Mouse (Mus musculus) neural tube, embryonic 10.5 days (tissue): Measurements from ENCODE around the gene Fam221b.

Experiments used
- DNase-seq: peaks from one replicate; pipeline ENCODE4 v3.0.0-alpha.2; 2017; ENCODE audit warnings: low spot score; ENCODE audit errors: extremely low spot score

Fam221b gene

DNA sequence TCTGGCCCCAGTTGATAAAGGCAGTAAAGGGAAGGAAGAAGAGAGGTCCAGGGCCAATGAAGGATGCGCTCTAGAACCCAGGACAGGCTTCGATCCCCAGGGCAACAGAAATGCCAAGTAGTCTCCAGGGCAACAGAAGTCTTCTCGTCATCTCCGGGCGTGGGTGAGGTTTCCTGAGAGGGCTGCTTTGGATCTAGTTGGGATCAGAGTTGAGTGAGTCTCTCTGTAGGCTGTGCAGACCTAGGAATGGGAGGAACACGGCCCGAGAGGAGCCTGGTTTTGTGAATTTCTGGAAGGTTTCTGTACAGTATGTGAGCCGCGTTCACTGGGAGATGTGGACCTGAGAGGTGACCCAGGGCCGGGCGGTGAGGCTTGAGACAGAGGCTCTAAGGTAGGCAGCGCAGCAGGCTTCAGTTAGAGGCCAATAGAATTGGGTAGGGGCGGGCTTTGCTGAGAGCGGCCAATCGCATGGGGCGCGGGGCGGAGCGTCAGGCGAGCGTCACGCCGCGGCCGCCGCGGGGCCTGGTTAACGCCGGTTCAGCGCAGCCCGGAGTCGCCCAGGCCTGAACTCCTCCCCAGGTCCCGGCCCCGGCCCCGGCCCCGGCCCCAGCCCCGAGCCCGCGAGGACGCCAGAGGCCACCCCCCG is at the start of gene Fam221b, which contains the start of gene Tmem8b:
Gene Fam221b, minus strand, starts transcription at position 364 of the 646 bp plus-strand sequence.
Gene Tmem8b, plus strand, starts transcription at position 190 of the 646 bp plus-strand sequence.
- DNase-seq, result peak; percentile 92

DNA sequence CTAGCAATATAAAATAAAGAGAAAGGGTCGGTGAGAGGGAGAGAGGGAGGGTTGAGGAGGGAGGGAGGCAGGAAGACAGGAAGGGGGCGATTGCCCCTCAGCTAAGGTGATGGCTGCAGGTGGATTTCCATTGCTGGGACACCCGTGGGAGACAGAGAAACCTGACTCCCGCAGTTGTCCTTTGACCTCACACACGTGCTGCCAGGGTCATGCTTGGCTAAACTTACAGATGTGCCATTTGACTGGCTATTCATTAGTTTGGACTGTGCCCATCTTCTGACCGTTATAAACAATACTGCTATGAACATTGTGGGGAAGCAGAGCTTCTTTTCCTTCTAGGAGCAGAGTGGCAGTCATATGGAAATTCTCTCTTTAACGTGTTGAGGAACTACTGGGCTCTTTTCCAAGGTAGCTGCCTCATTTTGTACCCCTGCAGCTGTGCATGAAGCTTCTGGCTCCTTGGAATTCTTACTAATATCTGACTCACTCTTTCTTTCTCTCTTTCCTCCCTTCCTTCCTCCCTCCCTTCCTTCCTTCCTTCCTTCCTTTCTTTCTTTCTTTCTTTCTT is 44.8 kb upstream of the Fam221b start:
- no peak for DNase-seq

DNA sequence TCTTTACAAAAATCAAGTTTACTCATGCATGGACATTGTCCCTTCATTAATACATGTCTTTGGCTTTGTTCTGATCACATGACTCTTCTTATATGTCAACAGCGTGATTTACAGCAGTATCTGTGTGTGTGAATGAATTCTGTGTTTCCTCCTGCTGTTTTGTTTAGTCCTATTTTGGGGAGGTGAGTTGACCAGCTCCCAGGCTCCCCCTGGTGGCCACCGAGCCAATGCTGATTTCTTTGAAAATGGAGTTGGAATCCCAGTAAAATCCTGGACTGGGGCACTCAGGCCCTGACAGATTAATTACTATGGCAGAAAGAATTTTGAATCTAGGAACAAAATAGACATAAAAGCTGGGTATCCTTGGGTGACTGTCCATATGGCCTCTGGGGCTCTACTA is 42.9 kb upstream of the Fam221b start:
- peak; percentile 88 for DNase-seq

DNA sequence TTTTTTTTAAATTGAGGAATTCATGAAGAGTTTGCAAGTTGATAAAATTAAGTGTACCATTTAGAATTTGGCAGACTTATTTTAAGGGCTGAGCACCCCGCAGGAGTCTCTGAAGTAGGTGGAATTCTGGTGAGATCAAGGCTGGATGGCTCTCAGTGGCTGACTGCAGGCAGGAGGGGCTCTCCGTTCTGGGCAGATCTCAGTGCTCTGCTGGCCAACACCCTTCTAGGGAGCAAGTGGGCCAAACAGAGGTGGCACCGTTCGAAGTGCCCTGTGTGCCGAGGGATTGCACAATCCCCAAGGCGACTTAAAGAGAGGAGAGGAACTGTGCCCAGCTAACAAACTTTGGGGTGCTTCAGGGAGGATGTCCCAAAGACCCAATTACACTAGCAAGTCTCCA is 40.9 kb upstream of the Fam221b start, which contains the start of gene Olfr71:
Gene Olfr71, minus strand, starts transcription at position 387 of the 400 bp plus-strand sequence.
- no peak for DNase-seq

DNA sequence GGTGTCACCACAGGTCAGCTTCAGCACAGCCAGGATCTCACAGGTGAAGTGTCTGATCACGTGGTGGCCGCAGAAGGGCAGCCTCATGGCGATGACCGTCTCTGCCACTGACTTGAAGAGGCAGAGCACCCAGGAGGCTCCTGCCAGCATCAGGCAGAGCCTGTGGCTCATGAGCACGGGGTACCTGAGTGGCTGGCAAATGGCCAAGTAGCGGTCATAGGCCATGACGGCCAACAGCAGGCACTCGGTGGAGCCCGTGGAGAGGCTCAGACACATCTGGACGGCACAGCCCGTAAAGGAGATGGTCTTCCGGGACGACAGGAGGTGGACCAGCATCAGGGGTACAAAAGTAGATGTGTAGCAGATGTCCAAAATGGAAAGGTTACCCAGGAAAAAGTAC is 37.0 kb upstream of the Fam221b start:
- no peak for DNase-seq

DNA sequence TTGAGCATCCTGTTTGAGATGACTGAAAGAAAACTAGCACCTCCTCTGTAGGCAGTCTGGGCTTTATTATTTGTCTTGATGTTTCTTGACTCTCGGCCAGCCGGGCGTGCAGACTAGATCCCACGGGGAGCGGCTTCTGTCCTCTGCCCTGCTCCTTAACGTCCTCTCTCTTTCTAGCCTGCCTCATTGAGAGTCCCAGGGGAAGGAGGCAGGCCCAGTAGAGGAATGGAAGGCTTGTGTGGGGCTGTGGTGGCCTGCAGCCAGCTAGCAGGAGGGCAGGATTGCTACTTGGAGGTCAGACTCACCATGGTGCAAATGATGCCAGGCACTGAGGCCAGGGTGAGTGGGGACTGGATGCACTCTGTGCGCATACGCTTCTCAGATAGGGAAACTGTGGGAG is 34.9 kb upstream of the Fam221b start:
- no peak for DNase-seq

DNA sequence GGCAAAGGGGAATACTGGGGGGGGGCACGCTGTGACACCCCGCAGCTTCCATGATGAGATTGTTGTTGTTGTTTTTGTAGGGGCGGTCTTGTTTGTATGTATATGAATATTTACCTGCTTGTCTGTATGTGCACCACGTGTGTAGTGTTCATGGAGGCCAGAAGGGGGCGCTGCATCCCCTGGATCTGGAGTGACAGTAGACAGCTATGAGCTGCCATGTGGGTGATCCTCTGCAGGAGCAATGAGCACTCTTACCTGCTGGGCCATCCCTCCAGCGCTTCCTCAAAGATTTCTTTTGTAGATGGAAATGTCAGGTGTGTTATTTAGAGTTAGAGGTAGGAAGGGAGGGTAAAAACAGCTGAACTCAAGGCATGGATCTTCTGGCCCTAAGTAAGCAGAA is 34.5 kb upstream of the Fam221b start:
- DNase-seq, result no peak

DNA sequence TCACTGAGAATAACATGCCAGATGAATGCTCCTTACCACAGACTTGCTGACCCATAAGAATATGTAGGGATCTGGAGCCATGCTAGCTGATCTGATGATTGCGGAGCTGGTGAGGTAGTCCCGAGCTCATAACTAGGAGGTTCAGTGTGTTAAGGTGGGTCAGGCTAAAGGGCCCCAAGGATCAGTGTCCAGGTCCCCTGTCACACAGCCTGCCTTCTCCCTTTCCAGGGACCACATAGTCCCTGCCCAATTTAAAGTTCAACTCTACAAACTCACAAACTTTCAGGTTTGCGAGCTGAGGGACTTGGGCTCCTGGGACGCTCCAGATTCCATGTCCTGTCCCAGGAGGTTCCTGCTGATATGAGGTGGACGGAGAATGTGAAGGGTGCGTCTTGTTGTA is 31.8 kb upstream of the Fam221b start, which contains the start of gene Olfr70:
Gene Olfr70, minus strand, starts transcription at position 101 of the 400 bp plus-strand sequence.
- no peak for DNase-seq

DNA sequence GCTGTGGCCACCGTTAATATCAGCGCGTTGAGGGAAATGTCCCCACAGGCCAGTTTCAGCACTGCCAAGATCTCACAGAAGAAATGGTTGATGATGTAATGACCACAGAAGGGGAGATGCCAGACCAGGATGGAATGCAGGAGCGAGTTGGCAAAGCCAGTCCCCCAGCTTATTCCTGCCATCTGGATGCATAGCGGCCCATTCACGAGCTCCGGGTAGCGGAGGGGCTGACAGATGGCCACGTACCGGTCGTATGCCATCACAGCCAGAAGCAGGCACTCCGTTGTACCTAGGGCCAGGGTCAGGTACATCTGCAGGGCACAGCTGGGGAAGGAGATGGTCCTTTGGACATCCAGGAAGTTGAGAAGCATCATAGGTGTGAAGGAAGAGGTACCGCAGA is 27.6 kb upstream of the Fam221b start:
- no peak for DNase-seq

DNA sequence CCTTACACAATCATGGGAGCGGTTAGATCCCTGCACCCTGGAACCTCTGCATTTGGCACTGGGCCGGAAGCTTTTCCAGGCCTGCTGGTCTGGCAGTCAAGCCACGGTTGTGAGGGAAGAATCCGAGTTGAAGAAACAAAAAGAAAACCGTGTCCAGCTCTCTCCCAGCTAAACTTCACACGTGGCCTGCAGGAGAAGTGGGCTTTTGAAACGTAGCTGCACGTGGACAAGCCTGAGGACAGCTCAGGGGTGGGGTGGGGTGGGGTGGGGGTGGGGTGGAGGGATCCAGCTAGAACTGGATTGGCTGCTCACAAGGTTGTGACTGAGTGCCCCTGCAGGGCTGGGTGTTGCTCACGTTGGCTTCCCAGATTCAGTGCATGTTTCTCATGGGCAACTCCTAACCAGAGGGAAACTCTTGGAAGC is 26.3 kb upstream of the Fam221b start:
- DNase-seq, result no peak

DNA sequence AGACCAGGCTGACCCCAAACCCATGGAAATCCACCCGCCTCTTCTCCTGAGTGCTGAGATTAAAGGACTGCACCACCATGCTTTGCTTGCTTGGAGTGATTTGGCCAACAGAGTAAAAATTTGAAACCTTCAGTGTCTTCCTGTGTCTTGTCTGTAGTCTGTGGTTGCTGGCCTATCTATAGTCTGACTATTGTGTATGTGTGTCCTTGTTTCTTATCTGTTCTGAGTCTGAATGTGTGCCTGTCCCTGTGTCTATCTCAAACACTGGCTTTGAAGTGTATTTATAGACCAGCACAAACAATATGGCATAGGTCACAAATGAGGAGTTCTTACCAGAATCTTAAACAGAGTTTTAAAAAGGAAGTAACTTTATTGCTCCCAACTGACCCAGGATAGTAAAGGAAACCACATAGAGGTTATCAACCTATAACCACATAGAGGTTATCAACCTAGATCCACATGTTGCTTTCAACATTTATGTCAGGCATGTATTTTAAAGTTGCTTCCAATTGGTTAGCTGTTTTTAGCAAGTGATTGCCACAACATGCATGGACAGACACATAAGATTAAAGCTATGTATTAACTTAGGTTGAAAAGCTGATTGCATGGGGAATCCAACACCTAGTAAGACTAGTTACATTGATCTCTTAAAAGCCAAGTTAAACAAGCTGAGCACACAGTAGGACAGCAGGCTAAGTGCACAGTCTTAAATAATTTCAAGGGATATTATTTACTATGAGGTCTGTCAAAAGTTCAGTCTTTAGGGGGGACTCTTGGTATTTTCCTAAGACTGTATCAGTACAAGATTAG is 25.7 kb upstream of the Fam221b start:
- DNase-seq, result no peak

DNA sequence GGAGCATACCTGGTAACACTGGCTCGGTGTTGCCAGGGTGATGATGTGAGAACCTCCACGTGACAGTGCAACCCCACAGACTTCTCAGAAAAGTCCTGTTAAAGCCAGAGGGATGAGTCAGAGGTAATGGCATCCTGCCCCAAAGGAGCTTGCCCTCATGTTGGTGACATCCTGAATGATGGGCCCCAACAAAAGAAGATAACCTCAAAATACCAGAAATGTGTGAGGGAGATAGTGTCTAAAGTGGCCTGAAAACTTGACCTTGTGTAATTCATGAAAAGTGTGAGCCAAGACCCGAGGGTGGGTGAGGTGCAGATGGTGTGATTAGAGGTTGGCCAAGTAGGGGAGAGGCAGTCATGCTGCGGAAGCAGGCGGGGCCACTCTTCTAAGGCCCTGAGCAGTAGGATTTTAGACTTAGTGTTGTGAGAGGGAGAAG is 24.9 kb upstream of the Fam221b start:
- DNase-seq, result no peak

DNA sequence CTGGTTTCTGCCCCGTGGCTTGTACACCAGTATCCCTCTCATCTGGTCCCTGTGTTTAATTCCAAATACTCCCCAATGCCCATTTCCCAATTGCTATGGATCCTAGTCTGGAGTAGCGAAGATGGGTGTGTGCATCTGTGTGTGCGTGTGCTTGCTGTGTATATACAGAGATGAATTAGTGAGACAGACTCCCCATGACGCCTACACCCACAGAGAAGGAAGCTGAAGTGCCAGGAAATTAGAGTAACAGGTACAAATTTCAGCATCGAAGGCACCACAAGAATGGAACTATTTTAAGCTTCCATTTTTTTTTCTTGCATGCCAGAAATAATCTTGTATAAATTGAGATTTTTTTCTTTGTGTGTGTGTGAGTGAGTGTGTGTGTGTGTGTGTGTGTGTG is 22.1 kb upstream of the Fam221b start:
- no peak for DNase-seq

DNA sequence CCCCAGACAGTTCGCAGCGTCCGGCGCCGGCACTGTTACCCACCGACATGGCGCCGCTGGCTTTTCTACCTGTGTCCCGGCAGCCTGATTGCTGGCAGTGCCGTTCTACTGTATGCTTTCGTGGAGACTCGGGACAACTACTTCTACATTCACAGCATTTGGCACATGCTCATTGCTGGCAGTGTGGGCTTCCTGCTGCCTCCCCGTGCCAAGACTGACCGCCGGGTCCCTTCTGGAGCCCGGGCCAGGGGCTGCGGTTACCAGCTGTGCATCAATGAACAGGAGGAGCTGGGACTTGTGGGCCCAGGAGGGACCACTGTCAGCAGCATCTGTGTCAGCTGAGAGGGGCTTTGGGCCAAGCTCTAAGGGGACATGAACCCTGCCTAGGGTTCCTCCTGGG is 21.1 kb upstream of the Fam221b start:
- DNase-seq, result no peak

DNA sequence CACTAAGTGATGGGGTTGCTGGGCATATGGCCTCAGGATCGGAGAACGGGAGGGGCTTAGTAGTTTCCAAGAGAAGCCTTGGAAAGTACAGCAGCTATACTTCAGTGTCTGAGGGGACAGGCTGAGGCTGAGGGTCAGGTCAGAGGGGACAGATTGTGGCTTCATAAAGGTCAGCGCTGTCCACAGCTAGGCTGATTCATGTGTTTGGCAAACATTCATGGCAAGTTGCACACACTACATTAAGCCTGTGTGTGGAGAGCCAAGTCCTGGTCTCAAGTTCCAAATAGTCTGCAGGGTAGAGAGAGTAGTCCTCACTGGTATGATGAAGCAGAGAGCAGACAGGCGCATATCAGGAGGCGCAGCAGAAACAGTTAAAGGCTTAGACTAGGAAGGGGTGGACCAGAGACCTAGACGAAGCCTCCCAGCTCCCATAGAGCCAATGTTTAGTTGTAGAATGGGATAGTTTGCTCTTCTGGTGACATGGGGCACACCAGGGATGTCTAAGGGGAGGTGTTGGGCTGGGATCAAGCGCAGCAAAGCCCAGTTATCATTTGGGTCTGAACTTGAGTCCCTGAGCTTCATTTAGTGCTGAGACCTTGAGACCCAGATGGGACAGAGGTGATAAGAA is 10.6 kb upstream of the Fam221b start:
- DNase-seq, result no peak

DNA sequence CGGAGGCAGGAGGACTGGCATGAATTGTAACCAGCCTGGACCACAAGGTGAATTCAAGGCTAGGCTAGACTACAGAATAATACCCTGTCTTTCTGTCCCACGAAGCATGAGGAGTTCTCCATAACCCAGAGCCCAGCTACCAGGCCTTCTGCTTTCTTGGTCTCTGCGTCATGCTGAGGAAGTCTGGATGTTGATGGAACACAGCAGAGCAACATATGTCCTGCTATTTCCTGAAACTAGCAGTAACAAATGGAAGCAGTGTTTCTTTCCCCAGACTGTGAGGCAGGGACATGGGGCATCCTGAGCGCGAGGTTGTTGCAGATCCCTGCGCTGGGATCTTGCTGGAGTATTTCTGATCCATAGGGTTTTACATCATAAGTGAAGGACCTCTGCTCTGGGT is 9.6 kb upstream of the Fam221b start:
- DNase-seq, result no peak

DNA sequence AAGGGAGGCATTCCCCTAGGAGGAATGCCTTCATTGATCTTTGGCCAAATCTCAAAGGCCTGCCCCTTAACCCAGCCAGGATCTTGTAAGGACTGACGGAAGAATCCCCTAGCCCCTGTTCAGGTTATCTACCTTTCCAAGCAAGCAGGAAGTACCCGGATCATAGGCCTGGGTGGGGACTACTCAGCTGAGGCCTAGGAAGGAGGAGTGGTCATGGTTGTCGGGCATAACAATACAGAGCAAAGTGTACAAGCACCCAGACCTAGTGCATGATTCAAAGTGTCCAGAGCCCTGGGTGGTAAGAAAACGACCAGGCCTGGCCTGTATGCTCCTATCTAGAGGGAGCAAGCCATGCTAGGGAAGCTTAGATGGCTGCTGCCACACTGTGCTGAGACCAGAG is 6.7 kb upstream of the Fam221b start:
- DNase-seq, result no peak

DNA sequence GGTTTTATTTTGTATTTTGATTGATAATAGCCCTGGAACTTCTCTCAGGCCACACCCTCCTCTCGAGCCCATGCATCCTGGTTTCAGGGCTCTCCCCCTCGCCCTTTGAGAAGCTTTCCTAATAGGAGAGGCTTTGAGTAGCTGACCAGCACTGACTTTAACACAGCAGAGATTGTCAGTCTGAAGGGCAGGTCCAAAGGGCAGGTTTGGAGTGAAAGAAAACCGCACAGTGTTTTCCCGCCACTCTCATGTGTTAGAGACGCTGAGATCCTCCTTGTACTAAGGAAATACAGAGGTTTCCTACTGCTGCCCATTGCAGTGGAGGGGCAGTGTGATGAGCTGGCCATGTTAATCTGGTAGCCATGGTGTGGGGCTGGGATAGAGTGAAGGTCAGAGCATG is 6.0 kb upstream of the Fam221b start:
- DNase-seq, result no peak

DNA sequence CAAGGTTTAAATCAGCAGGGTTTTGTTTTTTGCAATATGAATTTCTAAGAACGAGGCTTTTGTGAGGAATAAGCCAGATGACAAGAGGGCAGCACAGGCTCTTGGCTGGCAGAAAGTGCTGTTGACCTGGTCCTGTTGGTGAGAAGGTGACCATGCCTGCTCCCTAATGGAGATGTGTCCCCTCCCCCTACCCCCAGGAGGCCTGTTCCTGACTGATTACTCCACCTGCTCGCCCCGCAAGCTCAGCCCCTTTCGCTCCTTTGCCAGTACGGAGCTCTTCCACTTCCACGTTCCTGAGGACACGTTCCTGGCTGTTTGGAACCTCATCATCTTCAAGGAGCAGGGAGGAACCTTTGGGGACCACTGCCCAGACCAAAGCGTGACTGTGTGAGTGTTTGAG is 4.8 kb upstream of the Fam221b start:
- no peak for DNase-seq

DNA sequence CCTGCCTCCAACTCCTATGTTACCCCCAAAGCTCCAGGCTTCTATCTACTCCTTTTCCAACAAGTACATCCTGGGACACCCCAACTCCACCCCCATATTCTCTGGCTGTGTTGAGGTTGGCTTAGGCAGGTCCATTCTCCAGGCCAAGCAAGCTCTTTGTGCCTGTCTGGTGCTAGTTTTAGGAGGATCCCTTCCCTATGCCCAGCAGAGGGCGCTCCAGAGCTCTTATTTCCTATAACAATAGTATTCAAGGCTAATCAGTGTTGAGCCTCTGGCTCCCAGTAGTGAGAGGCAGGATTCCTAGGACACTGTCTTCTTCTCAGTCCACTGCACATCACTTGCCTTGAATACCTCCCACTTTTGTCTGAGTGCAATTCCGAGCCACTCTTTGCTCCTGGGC is 3.1 kb upstream of the Fam221b start:
- peak; percentile 91 for DNase-seq

DNA sequence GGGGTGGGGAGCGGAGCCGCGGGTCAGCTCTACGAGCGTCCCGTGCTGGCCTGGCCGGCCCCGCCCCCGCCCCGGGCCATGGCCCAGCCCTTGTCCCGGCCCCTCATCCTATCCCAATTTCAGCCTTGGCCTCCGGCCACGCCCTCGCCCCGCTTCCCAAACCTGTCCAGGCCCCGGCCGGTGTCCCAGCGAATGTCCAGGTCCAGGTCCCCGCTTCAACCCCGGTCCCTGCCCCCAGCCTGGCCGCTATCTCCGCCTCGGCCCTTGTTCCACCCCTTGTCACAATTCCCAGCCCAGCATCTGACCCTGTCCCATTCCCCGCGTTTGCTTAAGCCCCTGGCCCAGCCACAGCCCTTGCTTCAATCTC is 466 bp upstream of the Fam221b start:
- DNase-seq, result peak; percentile 89

DNA sequence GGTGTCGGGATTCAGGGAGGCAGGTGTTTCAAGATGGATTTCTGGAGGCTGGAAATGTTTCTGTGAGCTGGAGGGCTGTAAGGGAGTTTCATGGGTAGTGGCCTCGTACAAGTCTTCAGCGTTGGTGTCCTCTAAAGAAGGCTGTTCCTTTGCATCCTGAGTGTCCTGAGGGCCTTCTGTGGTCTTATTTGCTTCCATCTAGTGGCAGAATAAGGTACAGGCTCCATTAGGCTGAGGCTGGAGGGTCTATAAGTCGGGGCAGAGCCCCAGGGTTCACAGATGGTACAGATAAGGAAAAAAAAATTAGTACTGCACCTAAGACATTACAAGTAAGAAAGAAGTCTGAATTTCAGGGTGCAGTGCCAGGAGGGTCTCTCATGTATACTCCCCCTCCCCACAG is 2.5 kb downstream of the Fam221b start:
- DNase-seq, result no peak
